Mouse (Mus musculus) forebrain, embryonic 15.5 days (tissue): ENCODE data around the gene Stk11. TPM values are rescaled to one million over a fixed set of nuclear protein-coding genes. Genes with fewer than 3 reads are reported as not detected.

ENCODE experiments used
- ATAC-seq: fragments of 200-750 bp; cut with Nextera tagmentation; replicated peaks from 2 replicates; pipeline ENCODE4 v1.8.0; 2017; ENCODE audit warnings: mild to moderate bottlenecking, moderate TSS enrichment, moderate library complexity
- H3K27ac ChIP-seq: fragments of 300-500 bp; sonication (generic); replicated peaks from 2 replicates; pipeline ENCODE4 v1.5.1; 2015; ENCODE audit warnings: mild to moderate bottlenecking, inconsistent platforms
- H3K27me3 ChIP-seq: fragments of 300-500 bp; sonication (generic); 2 replicates; pipeline ENCODE4 v1.6.1; 2015; ENCODE audit warnings: inconsistent platforms
- H3K36me3 ChIP-seq: fragments of 300-500 bp; sonication (generic); 2 replicates; pipeline ENCODE4 v1.6.1; 2015; ENCODE audit warnings: mild to moderate bottlenecking, inconsistent platforms
- H3K4me1 ChIP-seq: fragments of 300-500 bp; sonication (generic); 2 replicates; pipeline ENCODE4 v1.6.1; 2015; ENCODE audit warnings: inconsistent platforms
- H3K4me2 ChIP-seq: fragments of 300-500 bp; sonication (generic); replicated peaks from 2 replicates; pipeline ENCODE4 v1.6.1; 2015; ENCODE audit warnings: mild to moderate bottlenecking, inconsistent platforms
- H3K4me3 ChIP-seq: fragments of 300-500 bp; sonication (generic); 2 replicates; pipeline ENCODE4 v1.5.1; 2015; ENCODE audit warnings: mild to moderate bottlenecking, inconsistent platforms
- H3K9ac ChIP-seq: fragments of 300-500 bp; sonication (generic); replicated peaks from 2 replicates; pipeline ENCODE4 v1.6.1; 2015; ENCODE audit warnings: mild to moderate bottlenecking, inconsistent platforms
- H3K9me3 ChIP-seq: fragments of 300-500 bp; sonication (generic); 2 replicates; pipeline ENCODE4 v1.6.1; 2016; ENCODE audit warnings: inconsistent platforms
- WGBS: fragments of 180-500 bp; shearing (Covaris S2); methylation state at CpG from one replicate; pipeline ENCODE4 v1.1.7; 2015; ENCODE audit warnings: mixed read lengths; 5-methylcytosine and 5-hydroxymethylcytosine counted together
- polyA plus RNA-seq: library from polyadenylated mRNA; unstranded; fragments of >200 nt; fragmentation: Nextera tagmentation; extraction: Ambion mirVana; gene quantifications from 2 replicates; pipeline ENCODE4 v1.2.1, GENCODE M21; 2015

The Stk11 gene
- polyA plus RNA-seq, 1 experiment from 2014 or later, result 20.3 TPM

- H3K4me2 ChIP-seq, result no peak overlapping the region
- H3K4me3 ChIP-seq, result no peak overlapping the region
- no peak overlapping the region; the same call in 1 of the 2 replicates for H3K27ac ChIP-seq
- no peaks in the 10 kb centered on the region for H3K27me3 ChIP-seq
- ATAC-seq, result no peak
- H3K36me3 ChIP-seq, result peaks cover 68% of the 10 kb centered on the region
- no peaks in the 10 kb centered on the region for H3K9me3 ChIP-seq
- 62% methylated on average over 8 of the region's 8 CpGs for whole genome bisulfite sequencing
- H3K4me1 ChIP-seq, result peaks cover 44% of the 10 kb centered on the region
- H3K9ac ChIP-seq, result no peak overlapping the region
Observed at GRCm38 (mm10) chr10:80133226-80133849, 17.7 kb downstream of the Stk11 start.

- no peaks in the 10 kb centered on the region for H3K27me3 ChIP-seq
- H3K4me1 ChIP-seq, result peaks cover 51% of the 10 kb centered on the region
- no peak overlapping the region for H3K9ac ChIP-seq
- H3K4me2 ChIP-seq, result no peak overlapping the region
- no peak overlapping the region for H3K27ac ChIP-seq
- H3K4me3 ChIP-seq, result no peak overlapping the region
- 89% methylated on average over 9 of the region's 9 CpGs for WGBS
- H3K36me3 ChIP-seq, result peaks cover 58% of the 10 kb centered on the region
- ATAC-seq, result no peak
- no peaks in the 10 kb centered on the region for H3K9me3 ChIP-seq
Observed at GRCm38 (mm10) chr10:80134421-80134820, 18.8 kb downstream of the Stk11 start.

GRCm38 (mm10) chr10:80135161-80135560, 19.6 kb downstream of the Stk11 start:
- Histone ChIP-seq H3K4me3 (no peak overlapping the region), H3K4me1 (peaks cover 54% of the 10 kb centered on the region), H3K9ac (no peak overlapping the region), H3K9me3 (no peaks in the 10 kb centered on the region), H3K36me3 (peaks cover 50% of the 10 kb centered on the region), H3K4me2 (no peak overlapping the region), H3K27ac (no peak overlapping the region), H3K27me3 (no peaks in the 10 kb centered on the region)
- WGBS, result 89% methylated on average over 10 of the region's 10 CpGs
- ATAC-seq, result no peak

- peaks cover 45% of the 10 kb centered on the region for H3K36me3 ChIP-seq
- no peak overlapping the region for H3K4me2 ChIP-seq
Observed at GRCm38 (mm10) chr10:80135641-80136040, 20.0 kb downstream of the Stk11 start.

GRCm38 (mm10) chr10:80136179-80136951, 20.8 kb downstream of the Stk11 start:
- Histone ChIP-seq H3K27ac (peak overlapping the region; percentile 89), H3K9me3 (no peaks in the 10 kb centered on the region), H3K36me3 (peaks cover 39% of the 10 kb centered on the region), H3K4me2 (peak overlapping the region; percentile 89), H3K27me3 (no peaks in the 10 kb centered on the region), H3K9ac (peak overlapping the region; percentile 83), H3K4me1 (peaks cover 60% of the 10 kb centered on the region), H3K4me3 (peak overlapping the region; percentile 76)
- 18% methylated on average over 48 of the region's 49 CpGs for whole genome bisulfite sequencing
- ATAC-seq, result no peak

More at GRCm38 (mm10) chr10:80135641-80136040, 20.0 kb downstream of the Stk11 start:
- H3K27ac ChIP-seq, result no peak overlapping the region
- no peaks in the 10 kb centered on the region for H3K9me3 ChIP-seq
- 92% methylated on average over 1 of the region's 1 CpGs for WGBS
- H3K4me3 ChIP-seq, result no peak overlapping the region
- no peak overlapping the region for H3K9ac ChIP-seq
- H3K4me1 ChIP-seq, result peaks cover 57% of the 10 kb centered on the region
- H3K27me3 ChIP-seq, result no peaks in the 10 kb centered on the region
- ATAC-seq, result no peak

GRCm38 (mm10) chr10:80136952-80137625, 21.5 kb downstream of the Stk11 start:
- no peaks in the 10 kb centered on the region for H3K9me3 ChIP-seq
- peak overlapping the region; percentile 89 for H3K27ac ChIP-seq
- peak overlapping the region; percentile 89 for H3K4me2 ChIP-seq
- H3K4me1 ChIP-seq, result peaks cover 59% of the 10 kb centered on the region
- H3K36me3 ChIP-seq, result peaks cover 33% of the 10 kb centered on the region
- peak overlapping the region; percentile 76 for H3K4me3 ChIP-seq
- ATAC-seq, result no peak
- peak overlapping the region; percentile 83 for H3K9ac ChIP-seq
- H3K27me3 ChIP-seq, result no peaks in the 10 kb centered on the region
- 4% methylated on average over 29 of the region's 29 CpGs for WGBS

GRCm38 (mm10) chr10:80137626-80138552, 22.3 kb downstream of the Stk11 start:
- Histone ChIP-seq H3K27ac (peak overlapping the region; percentile 89), H3K9ac (peak overlapping the region; percentile 83), H3K9me3 (no peaks in the 10 kb centered on the region), H3K27me3 (no peaks in the 10 kb centered on the region), H3K4me1 (peaks cover 60% of the 10 kb centered on the region), H3K36me3 (peaks cover 25% of the 10 kb centered on the region), H3K4me2 (peak overlapping the region; percentile 89), H3K4me3 (peak overlapping the region; percentile 76)
- ATAC-seq, result no peak
- WGBS, result 1% methylated on average over 33 of the region's 33 CpGs

GRCm38 (mm10) chr10:80138553-80139438, 23.2 kb downstream of the Stk11 start, which contains the start of gene Atp5d:
Atp5d (plus strand) TSS chr10:80138632.
- H3K4me2 ChIP-seq, result peak within 1 kb of the TSS; percentile 89
- peak; percentile 3 for ATAC-seq
- no peaks in the 10 kb centered on the region for H3K9me3 ChIP-seq
- peak within 1 kb of the TSS; percentile 76 for H3K4me3 ChIP-seq
- peak within 1 kb of the TSS; percentile 83 for H3K9ac ChIP-seq
- H3K27ac ChIP-seq, result peak within 1 kb of the TSS; percentile 89
- H3K36me3 ChIP-seq, result peaks cover 18% of the 10 kb centered on the region
- H3K4me1 ChIP-seq, result peaks cover 61% of the 10 kb centered on the region
- under 1% methylated on average over 69 of the region's 94 CpGs for WGBS
- H3K27me3 ChIP-seq, result no peaks in the 10 kb centered on the region

GRCm38 (mm10) chr10:80139439-80139775, 23.8 kb downstream of the Stk11 start:
- Histone ChIP-seq H3K36me3 (peaks cover 18% of the 10 kb centered on the region), H3K9ac (peak overlapping the region; percentile 83), H3K4me1 (peaks cover 61% of the 10 kb centered on the region), H3K4me3 (peak overlapping the region; percentile 76), H3K4me2 (peak overlapping the region; percentile 89), H3K9me3 (no peaks in the 10 kb centered on the region), H3K27me3 (no peaks in the 10 kb centered on the region), H3K27ac (peak overlapping the region; percentile 89)
- WGBS, result 4% methylated on average over 10 of the region's 10 CpGs
- no peak for ATAC-seq

- H3K36me3 ChIP-seq, result peaks cover 20% of the 10 kb centered on the region
- H3K9me3 ChIP-seq, result no peaks in the 10 kb centered on the region
- peak overlapping the region; percentile 81; the same call in 1 of the 2 replicates for H3K4me3 ChIP-seq
- 73% methylated on average over 11 of the region's 11 CpGs for WGBS
- H3K4me2 ChIP-seq, result no peak overlapping the region
- no peak for ATAC-seq
- no peak overlapping the region for H3K9ac ChIP-seq
- H3K27ac ChIP-seq, result peak overlapping the region; percentile 89; the same call in 1 of the 2 replicates
- no peaks in the 10 kb centered on the region for H3K27me3 ChIP-seq
- H3K4me1 ChIP-seq, result peaks cover 64% of the 10 kb centered on the region
Observed at GRCm38 (mm10) chr10:80139975-80140665, 24.5 kb downstream of the Stk11 start.
